Mouse (Mus musculus): ENCODE measurements at regions not wholly inside any gene's neighbourhood (a gene's known extent, or its start where the extent isn't known, plus 50 kb on each side); places are given as distances from the start of the nearest gene placed in this dataset.
A peak's percentile ranks its signal among the peaks of the same experiment; 100 is the strongest.

- no peak for ATAC-seq (replicated peaks; ENCODE audit: insufficient number of reproducible peaks, insufficient read depth, low FRiP score, low read depth)
- Histone ChIP-seq H3K36me3 (no peaks in the 10 kb centered on the region), H3K4me3 (no peak overlapping the region), H3K4me2 (no peak overlapping the region), H3K9me3 (replicated peaks) (no peaks in the 10 kb centered on the region), H3K9ac (no peak overlapping the region), H3K4me1 (replicated peaks) (no peaks in the 10 kb centered on the region), H3K27ac (no peak overlapping the region), H3K27me3 (no peaks in the 10 kb centered on the region)
Measured at GRCm38 (mm10) chr15:68635633-68636032, 2134.9 kb upstream of the Lrrc6 start.

- Histone ChIP-seq H3K27ac (no peak overlapping the region), H3K9ac (no peak overlapping the region), H3K27me3 (no peaks in the 10 kb centered on the region), H3K4me1 (replicated peaks) (no peaks in the 10 kb centered on the region), H3K4me2 (no peak overlapping the region), H3K9me3 (replicated peaks) (no peaks in the 10 kb centered on the region), H3K4me3 (no peak overlapping the region), H3K36me3 (no peaks in the 10 kb centered on the region)
- ATAC-seq (replicated peaks; ENCODE audit: insufficient number of reproducible peaks, insufficient read depth, low FRiP score, low read depth) = no peak
- 83% methylated on average over 4 of the region's 4 CpGs for WGBS
Measured at GRCm38 (mm10) chr15:68626976-68627375, 2126.3 kb upstream of the Lrrc6 start.

GRCm38 (mm10) chr15:68624831-68625230, 2124.1 kb upstream of the Lrrc6 start:
- Histone ChIP-seq H3K27me3 (no peaks in the 10 kb centered on the region), H3K4me1 (replicated peaks) (no peaks in the 10 kb centered on the region), H3K9me3 (replicated peaks) (no peaks in the 10 kb centered on the region), H3K9ac (no peak overlapping the region), H3K27ac (no peak overlapping the region), H3K4me3 (no peak overlapping the region), H3K36me3 (no peaks in the 10 kb centered on the region), H3K4me2 (no peak overlapping the region)
- ATAC-seq (replicated peaks; ENCODE audit: insufficient number of reproducible peaks, insufficient read depth, low FRiP score, low read depth) = no peak
- WGBS = 51% methylated on average over 3 of the region's 3 CpGs

DNA sequence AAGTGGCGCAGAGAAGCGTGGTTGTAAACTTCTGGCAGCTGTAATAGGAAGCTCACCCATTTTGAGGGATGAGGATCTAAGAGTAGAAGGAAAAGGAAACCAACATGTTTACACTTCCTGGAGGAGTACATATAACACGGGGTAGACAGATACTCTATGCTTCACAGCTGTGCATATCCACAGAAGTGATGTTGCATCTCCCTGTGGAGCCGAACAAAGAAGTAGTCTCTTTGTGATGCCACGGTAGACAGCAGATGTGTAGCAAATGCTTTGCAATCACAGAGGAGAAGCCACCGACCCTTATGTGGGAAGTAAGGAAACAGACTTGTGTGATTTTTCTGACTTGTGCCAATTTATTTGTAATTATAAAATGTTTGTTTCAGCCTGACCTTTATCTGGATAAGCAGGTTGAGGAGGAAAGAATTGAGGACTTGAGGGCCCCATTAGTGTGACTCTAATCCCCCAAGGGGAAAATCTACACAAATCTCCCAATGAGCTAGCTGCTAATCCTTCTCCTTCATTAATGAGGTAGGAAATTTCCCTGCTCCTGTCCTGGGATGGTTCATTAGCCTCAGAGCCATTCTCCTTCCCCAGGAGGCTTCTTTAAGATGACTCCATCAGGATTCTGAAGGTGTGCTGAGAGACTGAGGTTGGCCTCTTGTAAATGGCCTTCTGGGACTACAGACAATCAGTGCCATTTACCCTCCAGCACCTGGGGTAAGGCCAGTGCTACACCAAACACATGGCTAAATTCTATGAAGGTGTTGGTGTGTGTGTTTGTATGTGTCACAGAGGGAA, 2119.9 kb upstream of the Lrrc6 start:
- Histone ChIP-seq H3K4me3 (no peak overlapping the region), H3K9me3 (replicated peaks) (no peaks in the 10 kb centered on the region), H3K27ac (no peak overlapping the region), H3K4me2 (no peak overlapping the region), H3K9ac (no peak overlapping the region), H3K36me3 (no peaks in the 10 kb centered on the region), H3K27me3 (no peaks in the 10 kb centered on the region), H3K4me1 (replicated peaks) (no peaks in the 10 kb centered on the region)
- no peak for ATAC-seq (replicated peaks; ENCODE audit: insufficient number of reproducible peaks, insufficient read depth, low FRiP score, low read depth)
- WGBS = 71% methylated on average over 6 of the region's 6 CpGs

DNA sequence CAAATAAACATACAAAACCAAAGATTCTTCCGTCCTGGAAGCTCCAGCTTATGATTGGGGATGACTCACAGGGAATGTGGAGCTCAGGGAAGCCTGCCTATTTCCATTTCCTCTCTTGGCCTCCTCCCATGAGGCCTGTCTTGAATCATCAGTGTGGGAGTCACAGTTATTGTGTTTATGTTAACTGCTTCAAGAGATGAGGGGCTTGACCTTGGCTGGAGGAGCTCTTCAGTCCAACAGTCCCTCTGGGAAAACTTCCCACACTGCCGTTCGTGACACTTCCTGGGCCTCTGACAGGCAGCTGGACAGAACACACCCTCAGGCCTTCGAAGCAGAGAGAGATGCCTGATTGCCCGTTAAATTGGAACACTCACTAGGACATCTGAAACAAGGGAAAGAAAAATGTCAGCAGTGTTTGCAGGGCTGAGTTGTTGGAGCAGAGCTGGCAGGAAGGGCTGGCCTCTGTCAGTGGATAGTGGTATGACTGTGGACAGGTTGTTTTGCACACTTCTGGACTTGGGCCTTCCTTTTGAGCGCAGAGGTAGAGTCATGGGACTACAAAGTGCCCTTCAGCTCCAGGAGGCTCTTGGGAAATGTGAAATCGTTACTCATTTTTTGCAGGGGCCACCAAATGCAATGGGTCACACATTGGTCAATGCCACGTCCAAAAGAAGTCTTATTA, 2105.5 kb upstream of the Lrrc6 start:
- peaks cover 5% of the 10 kb centered on the region for H3K4me1 ChIP-seq (replicated peaks)
- H3K27ac ChIP-seq = peak overlapping the region; percentile 16
- H3K27me3 ChIP-seq = no peaks in the 10 kb centered on the region
- no peaks in the 10 kb centered on the region for H3K9me3 ChIP-seq (replicated peaks)
- no peak overlapping the region for H3K9ac ChIP-seq
- H3K4me3 ChIP-seq = no peak overlapping the region
- H3K36me3 ChIP-seq = no peaks in the 10 kb centered on the region
- WGBS = 41% methylated on average over 8 of the region's 8 CpGs
- H3K4me2 ChIP-seq = no peak overlapping the region
- peak; percentile 72 for ATAC-seq (replicated peaks; ENCODE audit: insufficient number of reproducible peaks, insufficient read depth, low FRiP score, low read depth)

- Histone ChIP-seq H3K27me3 (no peaks in the 10 kb centered on the region), H3K36me3 (no peaks in the 10 kb centered on the region), H3K9ac (no peak overlapping the region), H3K4me3 (no peak overlapping the region), H3K4me1 (replicated peaks) (peaks cover 5% of the 10 kb centered on the region), H3K27ac (peak overlapping the region; percentile 16; the same call in 1 of the 2 replicates), H3K9me3 (replicated peaks) (no peaks in the 10 kb centered on the region), H3K4me2 (no peak overlapping the region)
- 71% methylated on average over 2 of the region's 2 CpGs for WGBS
- ATAC-seq (replicated peaks; ENCODE audit: insufficient number of reproducible peaks, insufficient read depth, low FRiP score, low read depth) = no peak
Measured at GRCm38 (mm10) chr15:68605478-68605877, 2104.8 kb upstream of the Lrrc6 start.

GRCm38 (mm10) chr15:68582177-68582576, 2081.5 kb upstream of the Lrrc6 start:
- Histone ChIP-seq H3K9me3 (replicated peaks) (no peaks in the 10 kb centered on the region), H3K36me3 (no peaks in the 10 kb centered on the region), H3K27me3 (no peaks in the 10 kb centered on the region), H3K4me3 (no peak overlapping the region), H3K4me2 (no peak overlapping the region), H3K4me1 (replicated peaks) (no peaks in the 10 kb centered on the region), H3K27ac (no peak overlapping the region), H3K9ac (no peak overlapping the region)
- no peak for ATAC-seq (replicated peaks; ENCODE audit: insufficient number of reproducible peaks, insufficient read depth, low FRiP score, low read depth)
- WGBS = 73% methylated on average over 4 of the region's 4 CpGs

GRCm38 (mm10) chr15:68579486-68579885, 2078.8 kb upstream of the Lrrc6 start:
- Histone ChIP-seq H3K4me3 (no peak overlapping the region), H3K4me2 (no peak overlapping the region), H3K27me3 (no peaks in the 10 kb centered on the region), H3K36me3 (no peaks in the 10 kb centered on the region), H3K4me1 (replicated peaks) (no peaks in the 10 kb centered on the region), H3K9ac (no peak overlapping the region), H3K27ac (no peak overlapping the region), H3K9me3 (replicated peaks) (no peaks in the 10 kb centered on the region)
- WGBS = 84% methylated on average over 2 of the region's 2 CpGs
- ATAC-seq (replicated peaks; ENCODE audit: insufficient number of reproducible peaks, insufficient read depth, low FRiP score, low read depth) = no peak

DNA sequence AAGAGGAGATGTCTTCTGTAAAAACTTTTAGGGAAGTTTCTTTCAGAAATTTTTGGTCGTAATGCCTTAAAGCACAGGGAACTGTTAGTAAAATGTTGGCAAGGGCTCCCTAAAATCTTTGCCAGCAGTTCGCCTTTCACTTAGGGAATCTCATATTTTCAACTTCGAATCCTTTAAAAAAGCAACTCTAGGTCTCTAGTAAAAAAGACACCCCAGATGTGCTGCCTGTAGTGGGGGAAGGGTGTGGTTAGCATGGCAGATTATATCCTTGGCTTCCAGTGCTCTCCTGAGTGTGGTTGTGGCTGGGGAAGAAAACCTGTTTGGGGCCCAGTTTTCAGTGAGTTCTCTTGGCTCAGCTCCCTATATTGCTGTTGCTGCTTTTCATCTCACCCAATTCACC, 2059.9 kb upstream of the Lrrc6 start:
- no peak overlapping the region for H3K9ac ChIP-seq
- no peak overlapping the region for H3K4me2 ChIP-seq
- no peaks in the 10 kb centered on the region for H3K27me3 ChIP-seq
- no peaks in the 10 kb centered on the region; the same call in 1 of the 2 replicates for H3K4me1 ChIP-seq (replicated peaks)
- no peak for ATAC-seq (replicated peaks; ENCODE audit: insufficient number of reproducible peaks, insufficient read depth, low FRiP score, low read depth)
- WGBS = 62% methylated on average over 3 of the region's 3 CpGs
- no peaks in the 10 kb centered on the region for H3K9me3 ChIP-seq (replicated peaks)
- H3K27ac ChIP-seq = no peak overlapping the region
- no peaks in the 10 kb centered on the region for H3K36me3 ChIP-seq
- H3K4me3 ChIP-seq = no peak overlapping the region

DNA sequence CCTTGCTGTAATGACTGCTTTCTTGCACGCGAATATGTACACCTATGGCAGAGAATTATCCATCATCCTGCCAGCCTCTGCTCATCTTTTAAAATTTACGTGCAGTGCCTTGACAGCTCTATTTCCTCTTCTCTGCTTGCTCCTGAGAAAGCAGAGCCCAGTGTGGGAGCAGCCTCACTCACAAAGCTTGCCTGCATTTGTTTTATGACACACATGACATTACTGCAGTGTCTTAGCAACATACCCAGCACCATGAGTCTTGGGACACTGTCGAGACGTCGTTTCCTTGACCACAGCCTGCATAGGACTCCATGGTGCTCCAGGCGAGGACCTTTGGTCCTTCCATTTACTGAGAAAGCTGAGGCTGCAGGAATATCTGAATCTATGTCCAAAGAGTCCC, 2055.4 kb upstream of the Lrrc6 start:
- Histone ChIP-seq H3K4me2 (no peak overlapping the region), H3K4me1 (replicated peaks) (no peaks in the 10 kb centered on the region), H3K4me3 (no peak overlapping the region), H3K36me3 (no peaks in the 10 kb centered on the region), H3K9ac (no peak overlapping the region), H3K27ac (no peak overlapping the region), H3K9me3 (replicated peaks) (no peaks in the 10 kb centered on the region), H3K27me3 (no peaks in the 10 kb centered on the region)
- 77% methylated on average over 7 of the region's 7 CpGs for WGBS
- no peak for ATAC-seq (replicated peaks; ENCODE audit: insufficient number of reproducible peaks, insufficient read depth, low FRiP score, low read depth)

DNA sequence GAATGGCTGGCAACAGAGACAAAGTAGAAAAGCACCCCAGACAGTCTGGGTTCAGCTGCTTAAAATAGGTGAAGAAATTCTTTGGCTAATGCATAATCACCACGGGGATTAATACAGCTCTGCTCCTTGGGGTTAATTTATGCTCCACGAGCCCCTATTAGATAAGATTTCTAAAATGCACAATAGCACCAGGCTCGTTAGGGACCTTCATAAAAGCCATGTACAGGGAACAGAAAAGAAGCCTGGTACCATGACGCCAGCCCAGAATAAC, 2035.3 kb upstream of the Lrrc6 start:
- peaks cover 14% of the 10 kb centered on the region for H3K4me1 ChIP-seq (replicated peaks)
- no peak overlapping the region for H3K4me3 ChIP-seq
- 46% methylated on average over 4 of the region's 4 CpGs for WGBS
- no peak overlapping the region for H3K9ac ChIP-seq
- no peaks in the 10 kb centered on the region for H3K9me3 ChIP-seq (replicated peaks)
- no peaks in the 10 kb centered on the region for H3K27me3 ChIP-seq
- no peak for ATAC-seq (replicated peaks; ENCODE audit: insufficient number of reproducible peaks, insufficient read depth, low FRiP score, low read depth)
- no peak overlapping the region for H3K4me2 ChIP-seq
- H3K36me3 ChIP-seq = no peaks in the 10 kb centered on the region
- no peak overlapping the region for H3K27ac ChIP-seq
